Mouse (Mus musculus): ENCODE measurements around the gene Prap1. TPM values are rescaled to one million over a fixed set of nuclear protein-coding genes. Genes with fewer than 3 reads are reported as not detected.
A peak's percentile ranks its signal among the peaks of the same experiment; 100 is the strongest.

Prap1 gene
- polyA plus RNA-seq, 1 experiment from 2014 or later, result not detected

GRCm38 (mm10) chr7:140061832-140062130 is 31.4 kb upstream of the Prap1 start:
- H3K36me3 ChIP-seq, result no peaks in the 10 kb centered on the region
- ATAC-seq (ENCODE audit: low read depth) (no peak), DNase-seq (no peak)
- H3K4me1 ChIP-seq (replicated peaks), result peaks cover 7% of the 10 kb centered on the region
- H3K4me2 ChIP-seq, result peak overlapping the region; percentile 47; the same call in 1 of the 2 replicates
- H3K4me3 ChIP-seq (replicated peaks), result no peak overlapping the region
- 3% methylated on average over 6 of the region's 6 CpGs for whole genome bisulfite sequencing (ENCODE audit: insufficient replicate concordance)
- no peak overlapping the region for H3K27ac ChIP-seq
- H3K9ac ChIP-seq, result no peak overlapping the region
- no peaks in the 10 kb centered on the region for H3K9me3 ChIP-seq (replicated peaks)
- H3K27me3 ChIP-seq, result peaks cover 92% of the 10 kb centered on the region

GRCm38 (mm10) chr7:140062307-140062706 is 30.9 kb upstream of the Prap1 start:
- H3K4me1 ChIP-seq (replicated peaks), result peaks cover 7% of the 10 kb centered on the region
- DNase-seq (no peak), ATAC-seq (ENCODE audit: low read depth) (no peak)
- WGBS (ENCODE audit: insufficient replicate concordance), result 18% methylated on average over 11 of the region's 11 CpGs
- no peak overlapping the region for H3K4me2 ChIP-seq
- no peak overlapping the region for H3K4me3 ChIP-seq (replicated peaks)
- no peaks in the 10 kb centered on the region for H3K36me3 ChIP-seq
- H3K27ac ChIP-seq, result no peak overlapping the region
- no peaks in the 10 kb centered on the region for H3K9me3 ChIP-seq (replicated peaks)
- H3K9ac ChIP-seq, result no peak overlapping the region
- H3K27me3 ChIP-seq, result peaks cover 90% of the 10 kb centered on the region

- Histone ChIP-seq H3K9ac (no peak overlapping the region), H3K36me3 (no peaks in the 10 kb centered on the region), H3K4me1 (replicated peaks) (peaks cover 7% of the 10 kb centered on the region), H3K27me3 (peaks cover 82% of the 10 kb centered on the region), H3K4me2 (no peak overlapping the region), H3K9me3 (replicated peaks) (no peaks in the 10 kb centered on the region), H3K4me3 (replicated peaks) (no peak overlapping the region), H3K27ac (no peak overlapping the region)
- ATAC-seq (ENCODE audit: low read depth) (no peak), DNase-seq (peak; percentile 36)
- WGBS (ENCODE audit: insufficient replicate concordance), result 17% methylated on average over 7 of the region's 7 CpGs
These were observed 30.1 kb upstream of the Prap1 start for GRCm38 (mm10) chr7:140063092-140063491.

GRCm38 (mm10) chr7:140067397-140067796 is 25.8 kb upstream of the Prap1 start:
- H3K4me2 ChIP-seq, result no peak overlapping the region
- no peak overlapping the region for H3K9ac ChIP-seq
- ATAC-seq (ENCODE audit: low read depth) (no peak), DNase-seq (no peak)
- H3K36me3 ChIP-seq, result no peaks in the 10 kb centered on the region
- no peak overlapping the region for H3K4me3 ChIP-seq (replicated peaks)
- no peaks in the 10 kb centered on the region for H3K9me3 ChIP-seq (replicated peaks)
- WGBS (ENCODE audit: insufficient replicate concordance), result 41% methylated on average over 6 of the region's 6 CpGs
- H3K27ac ChIP-seq, result no peak overlapping the region
- H3K27me3 ChIP-seq, result peaks cover 53% of the 10 kb centered on the region
- H3K4me1 ChIP-seq (replicated peaks), result no peaks in the 10 kb centered on the region

GRCm38 (mm10) chr7:140070042-140070711 is 23.0 kb upstream of the Prap1 start:
- 0 out of 2 replicates have a peak overlapping the region, but pooled peaks have one; percentile 6 for H3K9ac ChIP-seq
- DNase-seq, result no peak

GRCm38 (mm10) chr7:140077698-140078097 is 15.5 kb upstream of the Prap1 start:
- no peak overlapping the region for H3K4me2 ChIP-seq
- no peak for DNase-seq
- WGBS (ENCODE audit: insufficient replicate concordance), result 54% methylated on average over 6 of the region's 6 CpGs
- H3K9ac ChIP-seq, result no peak overlapping the region
- no peak overlapping the region for H3K4me3 ChIP-seq (replicated peaks)
- no peaks in the 10 kb centered on the region for H3K36me3 ChIP-seq
- no peak overlapping the region for H3K27ac ChIP-seq
- ATAC-seq (ENCODE audit: low read depth), result no peak
- no peaks in the 10 kb centered on the region for H3K4me1 ChIP-seq (replicated peaks)
- H3K27me3 ChIP-seq, result peaks cover 45% of the 10 kb centered on the region
- H3K9me3 ChIP-seq (replicated peaks), result no peaks in the 10 kb centered on the region

More at GRCm38 (mm10) chr7:140070042-140070711, 23.0 kb upstream of the Prap1 start:
- Histone ChIP-seq H3K4me1 (replicated peaks) (no peaks in the 10 kb centered on the region), H3K9me3 (replicated peaks) (no peaks in the 10 kb centered on the region), H3K4me3 (replicated peaks) (peak overlapping the region; percentile 28), H3K27me3 (peaks cover 36% of the 10 kb centered on the region), H3K4me2 (peak overlapping the region; percentile 55), H3K36me3 (no peaks in the 10 kb centered on the region), H3K27ac (no peak overlapping the region)
- WGBS (ENCODE audit: insufficient replicate concordance), result 26% methylated on average over 39 of the region's 39 CpGs
- peak; percentile 43 for ATAC-seq (ENCODE audit: low read depth)

GRCm38 (mm10) chr7:140078711-140079110 is 14.5 kb upstream of the Prap1 start:
- H3K4me1 ChIP-seq (replicated peaks), result no peaks in the 10 kb centered on the region
- H3K36me3 ChIP-seq, result no peaks in the 10 kb centered on the region
- peaks cover 49% of the 10 kb centered on the region for H3K27me3 ChIP-seq
- ATAC-seq (ENCODE audit: low read depth), result no peak
- DNase-seq, result peak; percentile 35
- no peak overlapping the region for H3K27ac ChIP-seq
- WGBS (ENCODE audit: insufficient replicate concordance), result 5% methylated on average over 5 of the region's 5 CpGs
- H3K4me3 ChIP-seq (replicated peaks), result no peak overlapping the region
- no peak overlapping the region for H3K4me2 ChIP-seq
- H3K9me3 ChIP-seq (replicated peaks), result no peaks in the 10 kb centered on the region
- H3K9ac ChIP-seq, result no peak overlapping the region

- H3K9me3 ChIP-seq (replicated peaks), result no peaks in the 10 kb centered on the region
- no peak overlapping the region for H3K4me2 ChIP-seq
- DNase-seq (no peak), ATAC-seq (ENCODE audit: low read depth) (no peak)
- H3K4me1 ChIP-seq (replicated peaks), result no peaks in the 10 kb centered on the region
- WGBS (ENCODE audit: insufficient replicate concordance), result 8% methylated on average over 24 of the region's 24 CpGs
- peaks cover 45% of the 10 kb centered on the region for H3K27me3 ChIP-seq
- H3K9ac ChIP-seq, result no peak overlapping the region
- no peak overlapping the region for H3K27ac ChIP-seq
- no peaks in the 10 kb centered on the region for H3K36me3 ChIP-seq
- no peak overlapping the region for H3K4me3 ChIP-seq (replicated peaks)
These were observed 12.6 kb upstream of the Prap1 start for GRCm38 (mm10) chr7:140080503-140081156.

GRCm38 (mm10) chr7:140081408-140082241 is 11.6 kb upstream of the Prap1 start:
- Histone ChIP-seq H3K27ac (no peak overlapping the region), H3K4me1 (replicated peaks) (no peaks in the 10 kb centered on the region), H3K27me3 (peaks cover 45% of the 10 kb centered on the region), H3K4me2 (no peak overlapping the region), H3K9me3 (replicated peaks) (no peaks in the 10 kb centered on the region), H3K36me3 (no peaks in the 10 kb centered on the region), H3K4me3 (replicated peaks) (no peak overlapping the region), H3K9ac (no peak overlapping the region)
- ATAC-seq (ENCODE audit: low read depth) (no peak), DNase-seq (no peak)
- 28% methylated on average over 20 of the region's 20 CpGs for WGBS (ENCODE audit: insufficient replicate concordance)

- no peak within 1 kb of the TSS for H3K27ac ChIP-seq
- no peak within 1 kb of the TSS for H3K9ac ChIP-seq
- no peak within 1 kb of the TSS for H3K4me3 ChIP-seq (replicated peaks)
- ATAC-seq (ENCODE audit: low read depth), result 0 out of 2 replicates have a peak, but pooled peaks have one; percentile 20
- no peak for DNase-seq
- peaks cover 45% of the 10 kb centered on the region for H3K27me3 ChIP-seq
- no peak within 1 kb of the TSS for H3K4me2 ChIP-seq
- H3K9me3 ChIP-seq (replicated peaks), result no peaks in the 10 kb centered on the region
- no peaks in the 10 kb centered on the region for H3K36me3 ChIP-seq
- WGBS (ENCODE audit: insufficient replicate concordance), result 11% methylated on average over 18 of the region's 18 CpGs
- H3K4me1 ChIP-seq (replicated peaks), result no peaks in the 10 kb centered on the region
These were observed 10.9 kb upstream of the Prap1 start, which contains the start of gene Caly for GRCm38 (mm10) chr7:140082242-140082678. Gene Caly (minus strand): TSS chr7:140082548.

- DNase-seq (no peak), ATAC-seq (ENCODE audit: low read depth) (no peak)
- H3K4me3 ChIP-seq (replicated peaks), result no peak overlapping the region
- 73% methylated on average over 10 of the region's 10 CpGs for WGBS (ENCODE audit: insufficient replicate concordance)
- no peaks in the 10 kb centered on the region for H3K27me3 ChIP-seq
- H3K27ac ChIP-seq, result no peak overlapping the region
- H3K9ac ChIP-seq, result no peak overlapping the region
- H3K36me3 ChIP-seq, result no peaks in the 10 kb centered on the region
- H3K4me1 ChIP-seq (replicated peaks), result no peaks in the 10 kb centered on the region; the same call in 1 of the 2 replicates
- no peak overlapping the region for H3K4me2 ChIP-seq
- H3K9me3 ChIP-seq (replicated peaks), result no peaks in the 10 kb centered on the region
These were observed 2.6 kb upstream of the Prap1 start for GRCm38 (mm10) chr7:140090601-140091000.

All from liver, embryonic 13.5 days (tissue).